Mouse (Mus musculus): ENCODE results near the gene Nelfa. TPM values are rescaled to one million over a fixed set of nuclear protein-coding genes. Genes with fewer than 3 reads are reported as not detected.

Gene Nelfa
- polyA plus RNA-seq, 1 experiment from 2014 or later, result 33.8 TPM

DNA sequence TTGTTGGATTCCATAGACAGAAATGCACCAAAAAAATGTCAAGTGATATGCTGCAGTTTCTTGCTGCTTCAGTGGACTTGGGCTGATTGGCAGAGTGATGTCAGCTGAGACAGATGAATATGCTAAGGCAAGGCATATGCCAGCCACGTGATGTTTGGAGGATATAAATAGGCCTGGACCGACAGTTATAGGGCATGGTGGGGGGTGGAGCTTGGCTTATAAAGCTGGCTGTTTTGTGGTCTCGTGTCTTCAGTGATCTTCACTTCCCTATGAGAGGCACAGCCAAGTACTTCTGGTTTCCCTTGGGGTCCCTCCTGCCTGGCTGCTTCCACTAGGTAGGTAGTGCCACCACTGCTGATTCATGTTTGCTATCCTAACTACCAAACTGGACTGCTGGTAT lies 2.2 kb upstream of the Nelfa start:
- WGBS, result 96% methylated on average over 3 of the region's 3 CpGs
- 0 out of 2 replicates have a peak, but pooled peaks cover 6% of the 10 kb centered on the region for H3K36me3 ChIP-seq
- no peaks in the 10 kb centered on the region for H3K27me3 ChIP-seq (replicated peaks)
- peaks cover 24% of the 10 kb centered on the region for H3K4me1 ChIP-seq
- no peak overlapping the region for H3K4me3 ChIP-seq (replicated peaks)
- no peak overlapping the region for H3K27ac ChIP-seq (replicated peaks)
- no peak for ATAC-seq (ENCODE audit: low FRiP score)
- no peak overlapping the region for H3K9ac ChIP-seq (replicated peaks)
- H3K4me2 ChIP-seq, result no peak overlapping the region
- H3K9me3 ChIP-seq (replicated peaks), result 0 out of 2 replicates have a peak, but pooled peaks cover 3% of the 10 kb centered on the region

DNA sequence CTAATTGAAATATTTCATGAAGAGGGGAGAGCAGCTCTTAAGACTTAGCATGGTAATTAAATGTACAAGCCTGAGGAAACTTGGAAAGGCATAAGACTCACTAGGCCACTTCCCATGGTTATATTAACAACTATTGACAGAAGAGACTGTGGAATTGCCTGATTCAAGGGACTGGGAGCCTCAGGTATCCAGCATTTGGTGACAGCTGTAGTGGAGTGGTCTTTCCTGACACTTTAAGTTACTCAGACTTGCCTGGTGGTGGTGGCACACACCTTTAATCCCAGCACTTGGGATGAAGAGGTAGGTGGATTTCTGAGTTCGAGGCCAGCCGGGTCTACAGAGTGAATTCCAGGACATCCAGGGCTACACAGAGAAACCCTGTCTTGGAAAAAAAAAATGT lies 1.0 kb upstream of the Nelfa start:
- Histone ChIP-seq H3K4me1 (peaks cover 26% of the 10 kb centered on the region), H3K27me3 (replicated peaks) (no peaks in the 10 kb centered on the region), H3K9me3 (replicated peaks) (0 out of 2 replicates have a peak, but pooled peaks cover 2% of the 10 kb centered on the region), H3K4me3 (replicated peaks) (peak overlapping the region; percentile 74; the same call in 1 of the 2 replicates), H3K4me2 (peak overlapping the region; percentile 70), H3K27ac (replicated peaks) (no peak overlapping the region), H3K36me3 (0 out of 2 replicates have a peak, but pooled peaks cover 7% of the 10 kb centered on the region), H3K9ac (replicated peaks) (no peak overlapping the region)
- ATAC-seq (ENCODE audit: low FRiP score), result no peak
- WGBS, result 95% methylated on average over 2 of the region's 2 CpGs

DNA sequence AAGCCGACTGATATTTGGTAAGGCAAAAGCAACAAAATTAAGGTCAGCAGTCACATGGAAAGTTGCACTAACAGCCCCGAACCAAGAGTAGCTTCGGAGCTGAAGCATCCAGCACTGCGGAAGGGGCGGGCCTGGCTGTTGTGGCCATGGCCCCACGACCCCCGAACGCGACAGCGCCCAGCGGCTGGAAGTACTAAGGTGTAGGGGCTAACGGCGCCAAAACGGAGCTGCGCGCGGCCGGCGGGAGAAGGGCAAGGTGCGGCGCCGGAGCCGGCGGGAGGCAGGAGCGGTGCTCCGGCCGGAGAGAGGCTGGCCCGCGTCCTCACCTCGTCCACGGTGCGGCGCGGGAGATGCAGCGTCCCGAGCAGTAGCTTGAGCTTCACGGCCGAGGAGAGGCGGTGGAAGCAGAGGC lies 507 bp downstream of the Nelfa start:
- peak overlapping the region; percentile 93 for H3K27ac ChIP-seq (replicated peaks)
- WGBS, result under 1% methylated on average over 39 of the region's 39 CpGs
- H3K9me3 ChIP-seq (replicated peaks), result no peaks in the 10 kb centered on the region
- H3K4me2 ChIP-seq, result peak overlapping the region; percentile 70
- H3K4me1 ChIP-seq, result peaks cover 26% of the 10 kb centered on the region
- peak overlapping the region; percentile 82 for H3K9ac ChIP-seq (replicated peaks)
- peak; percentile 62 for ATAC-seq (ENCODE audit: low FRiP score)
- no peaks in the 10 kb centered on the region for H3K27me3 ChIP-seq (replicated peaks)
- peak overlapping the region; percentile 74 for H3K4me3 ChIP-seq (replicated peaks)
- 0 out of 2 replicates have a peak, but pooled peaks cover 8% of the 10 kb centered on the region for H3K36me3 ChIP-seq

DNA sequence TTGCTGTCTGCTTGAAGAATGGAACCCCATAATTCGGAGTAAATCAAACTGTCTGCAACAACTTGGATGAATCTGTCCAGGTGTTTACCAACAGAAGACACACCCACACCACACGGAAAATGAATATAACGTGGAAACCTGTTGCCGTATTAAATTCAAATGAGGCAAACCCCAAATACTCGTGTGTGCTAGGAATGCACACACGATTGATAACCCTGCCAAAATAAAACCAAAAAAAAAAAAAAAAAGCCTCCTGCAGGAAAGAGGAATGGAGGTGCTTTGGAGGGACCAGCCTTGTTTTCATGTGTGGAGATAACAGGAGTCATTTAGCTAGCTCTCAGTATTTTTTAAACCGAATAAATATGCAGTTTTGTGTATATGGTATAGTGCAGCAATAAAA lies 1.3 kb downstream of the Nelfa start:
- Histone ChIP-seq H3K27ac (replicated peaks) (no peak overlapping the region), H3K27me3 (replicated peaks) (no peaks in the 10 kb centered on the region), H3K9ac (replicated peaks) (no peak overlapping the region), H3K4me1 (peaks cover 26% of the 10 kb centered on the region), H3K4me2 (peak overlapping the region; percentile 70), H3K4me3 (replicated peaks) (peak overlapping the region; percentile 74), H3K9me3 (replicated peaks) (no peaks in the 10 kb centered on the region), H3K36me3 (peaks cover 10% of the 10 kb centered on the region)
- ATAC-seq (ENCODE audit: low FRiP score), result no peak
- WGBS, result 80% methylated on average over 7 of the region's 7 CpGs

DNA sequence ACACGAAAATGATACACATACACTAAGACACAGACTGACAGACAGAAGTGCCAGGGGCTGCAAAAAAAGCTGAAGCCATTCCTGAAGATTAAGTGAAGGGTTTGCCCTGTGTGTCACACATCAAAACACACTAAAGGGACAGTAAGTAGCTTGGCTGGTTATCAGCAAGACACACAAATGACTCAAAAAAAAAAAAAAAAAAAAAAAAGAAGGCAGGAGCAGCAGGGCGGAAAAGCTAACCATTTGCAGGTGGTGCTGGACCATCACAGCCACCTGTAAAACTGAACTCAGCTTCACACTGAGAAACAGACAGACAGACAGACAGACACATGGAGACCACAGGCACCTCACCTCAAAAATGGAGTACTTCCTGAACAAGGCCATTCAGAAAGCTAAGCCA lies 2.1 kb downstream of the Nelfa start:
- Histone ChIP-seq H3K36me3 (peaks cover 12% of the 10 kb centered on the region), H3K27me3 (replicated peaks) (no peaks in the 10 kb centered on the region), H3K4me1 (peaks cover 26% of the 10 kb centered on the region), H3K4me2 (peak overlapping the region; percentile 70), H3K4me3 (replicated peaks) (no peak overlapping the region; the same call in 1 of the 2 replicates), H3K27ac (replicated peaks) (no peak overlapping the region), H3K9me3 (replicated peaks) (no peaks in the 10 kb centered on the region), H3K9ac (replicated peaks) (no peak overlapping the region)
- ATAC-seq (ENCODE audit: low FRiP score), result no peak
- 92% methylated on average over 2 of the region's 2 CpGs for WGBS

DNA sequence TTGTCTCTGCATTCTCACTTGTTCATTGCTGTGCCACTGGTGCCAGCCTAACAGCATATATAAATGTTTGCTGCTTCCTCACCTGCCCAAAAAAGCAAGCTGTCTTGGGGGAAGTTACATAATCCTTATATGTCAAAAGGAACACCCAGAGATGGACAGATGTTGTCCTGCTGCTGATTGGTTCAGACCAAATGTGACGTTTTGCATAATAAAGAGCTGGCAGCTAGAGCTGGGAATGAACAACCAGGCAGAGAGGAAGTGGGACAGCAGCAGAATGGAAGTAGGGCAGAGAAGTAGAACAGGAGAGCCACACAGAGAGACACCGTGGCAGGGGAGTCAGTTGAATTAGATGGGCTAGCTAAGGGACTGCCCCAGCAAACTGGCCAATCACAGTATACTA lies 3.8 kb downstream of the Nelfa start:
- Histone ChIP-seq H3K9me3 (replicated peaks) (no peaks in the 10 kb centered on the region), H3K36me3 (peaks cover 22% of the 10 kb centered on the region), H3K4me3 (replicated peaks) (no peak overlapping the region), H3K4me2 (no peak overlapping the region), H3K27ac (replicated peaks) (no peak overlapping the region), H3K4me1 (peaks cover 26% of the 10 kb centered on the region), H3K9ac (replicated peaks) (no peak overlapping the region), H3K27me3 (replicated peaks) (no peaks in the 10 kb centered on the region)
- ATAC-seq (ENCODE audit: low FRiP score), result no peak
- 82% methylated on average over 2 of the region's 2 CpGs for WGBS

DNA sequence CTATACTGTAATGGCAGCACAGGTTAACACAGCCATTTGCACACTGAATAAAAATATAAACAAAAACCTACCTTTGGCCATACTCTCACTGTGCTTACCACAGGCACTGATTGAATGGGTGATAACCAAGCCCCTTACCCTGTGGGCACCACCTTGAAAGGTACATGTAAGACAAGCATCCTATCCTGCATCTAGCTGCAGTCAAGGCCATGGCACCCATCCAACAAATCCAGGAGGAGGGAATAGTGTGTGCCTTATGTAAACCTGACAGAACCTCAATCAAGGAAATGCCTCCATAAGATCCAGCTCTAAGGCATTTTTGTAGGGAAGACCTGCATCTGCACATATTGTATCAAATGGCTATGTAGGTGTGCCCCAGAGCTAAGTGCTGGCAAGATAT lies 10.0 kb downstream of the Nelfa start:
- no peak overlapping the region for H3K4me2 ChIP-seq
- peaks cover 36% of the 10 kb centered on the region for H3K36me3 ChIP-seq
- no peak overlapping the region for H3K4me3 ChIP-seq (replicated peaks)
- no peaks in the 10 kb centered on the region for H3K27me3 ChIP-seq (replicated peaks)
- no peak overlapping the region for H3K27ac ChIP-seq (replicated peaks)
- no peaks in the 10 kb centered on the region for H3K9me3 ChIP-seq (replicated peaks)
- no peaks in the 10 kb centered on the region for H3K4me1 ChIP-seq
- no peak overlapping the region for H3K9ac ChIP-seq (replicated peaks)
- ATAC-seq (ENCODE audit: low FRiP score), result no peak

DNA sequence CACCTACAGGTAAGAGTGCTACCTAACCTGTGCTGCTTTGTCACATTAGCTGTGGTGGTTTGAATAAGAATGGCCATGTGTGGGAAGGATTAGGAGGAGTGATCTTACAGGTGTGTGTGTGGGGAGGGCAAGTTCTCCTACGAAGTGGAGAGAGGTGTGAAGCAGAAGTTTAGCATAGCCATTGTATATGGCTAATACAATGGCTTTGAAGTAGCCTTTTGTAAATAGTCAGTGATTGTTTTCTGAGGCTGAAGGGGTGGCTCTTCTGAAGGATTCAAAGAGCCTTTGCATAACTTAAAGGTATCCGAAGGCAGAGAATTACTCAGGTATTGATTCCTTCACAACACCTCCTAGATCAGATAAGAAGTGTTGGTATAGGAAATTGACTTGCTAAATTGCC lies 13.6 kb downstream of the Nelfa start:
- no peak for ATAC-seq (ENCODE audit: low FRiP score)
- Histone ChIP-seq H3K4me2 (no peak overlapping the region), H3K4me1 (no peaks in the 10 kb centered on the region), H3K4me3 (replicated peaks) (no peak overlapping the region), H3K27me3 (replicated peaks) (no peaks in the 10 kb centered on the region), H3K27ac (replicated peaks) (no peak overlapping the region), H3K9me3 (replicated peaks) (no peaks in the 10 kb centered on the region), H3K36me3 (peaks cover 45% of the 10 kb centered on the region), H3K9ac (replicated peaks) (no peak overlapping the region)
- 52% methylated on average over 2 of the region's 2 CpGs for WGBS

DNA sequence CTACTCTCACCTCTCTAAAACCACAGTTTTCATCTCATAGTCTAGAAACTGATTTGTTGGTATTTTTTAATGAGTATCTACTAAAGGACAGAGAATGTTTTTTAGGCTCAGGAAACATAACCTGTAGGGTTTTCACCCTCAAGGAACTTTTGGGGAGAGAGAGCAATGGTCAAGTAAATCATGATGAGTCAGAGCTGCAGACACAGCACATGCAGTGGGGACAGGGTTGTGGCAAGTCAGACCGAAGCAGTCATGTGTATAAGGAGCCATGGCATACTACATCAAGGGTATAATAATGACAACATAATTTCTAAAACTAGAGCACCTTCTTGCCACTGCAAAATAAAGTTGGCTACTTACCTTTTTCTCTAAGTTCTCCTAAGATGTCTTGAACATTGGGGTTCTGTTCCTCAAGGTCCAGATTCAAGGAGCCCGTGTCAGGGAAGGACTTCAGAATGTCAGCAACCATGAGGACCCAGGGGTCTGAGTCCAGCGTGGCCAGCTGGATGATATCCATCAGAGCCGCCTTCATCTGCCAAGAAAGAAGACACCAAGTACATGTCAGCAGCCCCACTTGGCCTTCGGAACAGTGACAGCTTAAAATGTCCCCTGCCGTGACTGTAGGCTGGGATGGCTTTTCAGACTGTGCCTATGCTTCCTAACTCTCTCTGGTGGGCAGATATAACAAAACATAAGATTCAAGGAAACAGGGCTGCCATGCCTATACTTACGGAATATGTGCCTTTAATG lies 14.6 kb downstream of the Nelfa start:
- no peak for ATAC-seq (ENCODE audit: low FRiP score)
- no peaks in the 10 kb centered on the region for H3K4me1 ChIP-seq
- H3K27ac ChIP-seq (replicated peaks), result no peak overlapping the region
- no peaks in the 10 kb centered on the region for H3K27me3 ChIP-seq (replicated peaks)
- no peak overlapping the region for H3K4me3 ChIP-seq (replicated peaks)
- H3K9me3 ChIP-seq (replicated peaks), result no peaks in the 10 kb centered on the region
- H3K36me3 ChIP-seq, result peaks cover 44% of the 10 kb centered on the region
- 91% methylated on average over 7 of the region's 7 CpGs for WGBS
- H3K4me2 ChIP-seq, result no peak overlapping the region
- no peak overlapping the region for H3K9ac ChIP-seq (replicated peaks)

DNA sequence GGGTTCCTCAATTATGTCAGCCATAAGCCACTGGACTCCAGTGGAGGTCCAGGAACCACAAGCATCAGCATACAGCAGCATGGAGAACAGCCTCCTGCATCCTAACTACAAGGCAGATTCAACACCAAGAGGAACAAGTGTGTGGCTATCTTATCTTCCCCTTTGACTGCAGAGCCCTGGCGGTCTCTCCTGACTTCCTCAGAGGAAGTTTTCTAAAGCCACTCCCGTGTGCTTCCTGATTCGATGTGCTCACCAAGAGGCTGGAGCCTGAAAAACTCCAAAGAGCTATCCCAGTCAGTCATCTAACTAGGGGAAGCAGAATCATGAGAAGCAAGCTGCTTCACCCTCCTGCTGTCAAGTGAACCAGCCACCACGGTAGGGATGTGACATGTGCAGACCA lies 15.3 kb downstream of the Nelfa start:
- no peak overlapping the region for H3K4me2 ChIP-seq
- H3K9ac ChIP-seq (replicated peaks), result no peak overlapping the region
- H3K4me1 ChIP-seq, result no peaks in the 10 kb centered on the region
- ATAC-seq (ENCODE audit: low FRiP score), result no peak
- WGBS, result 86% methylated on average over 4 of the region's 4 CpGs
- H3K36me3 ChIP-seq, result peaks cover 46% of the 10 kb centered on the region
- no peak overlapping the region for H3K4me3 ChIP-seq (replicated peaks)
- H3K9me3 ChIP-seq (replicated peaks), result no peaks in the 10 kb centered on the region
- no peaks in the 10 kb centered on the region for H3K27me3 ChIP-seq (replicated peaks)
- no peak overlapping the region for H3K27ac ChIP-seq (replicated peaks)

DNA sequence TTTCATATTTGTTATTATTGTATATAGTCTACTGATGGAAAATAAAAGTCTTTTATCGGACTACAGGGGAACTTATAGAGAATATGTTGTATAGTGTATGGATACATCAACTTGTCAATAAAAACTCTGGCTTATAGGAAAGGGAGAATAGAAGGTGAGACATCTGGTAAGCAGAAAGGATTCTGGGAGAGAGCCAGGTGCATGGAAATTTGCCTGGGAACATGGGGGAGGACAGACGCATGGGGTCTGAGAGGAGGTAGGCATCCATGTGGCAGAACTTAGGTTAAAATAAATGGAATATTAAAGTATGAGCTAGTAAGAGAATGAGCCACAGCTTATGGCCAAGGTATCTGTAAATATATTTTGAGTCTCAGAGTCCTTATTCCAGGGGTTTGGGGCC lies 16.2 kb downstream of the Nelfa start:
- H3K36me3 ChIP-seq, result peaks cover 55% of the 10 kb centered on the region
- H3K4me1 ChIP-seq, result no peaks in the 10 kb centered on the region
- H3K9ac ChIP-seq (replicated peaks), result no peak overlapping the region
- 94% methylated on average over 2 of the region's 2 CpGs for WGBS
- no peak overlapping the region for H3K4me3 ChIP-seq (replicated peaks)
- ATAC-seq (ENCODE audit: low FRiP score), result no peak
- H3K27ac ChIP-seq (replicated peaks), result no peak overlapping the region
- H3K27me3 ChIP-seq (replicated peaks), result no peaks in the 10 kb centered on the region
- H3K9me3 ChIP-seq (replicated peaks), result no peaks in the 10 kb centered on the region
- no peak overlapping the region for H3K4me2 ChIP-seq

DNA sequence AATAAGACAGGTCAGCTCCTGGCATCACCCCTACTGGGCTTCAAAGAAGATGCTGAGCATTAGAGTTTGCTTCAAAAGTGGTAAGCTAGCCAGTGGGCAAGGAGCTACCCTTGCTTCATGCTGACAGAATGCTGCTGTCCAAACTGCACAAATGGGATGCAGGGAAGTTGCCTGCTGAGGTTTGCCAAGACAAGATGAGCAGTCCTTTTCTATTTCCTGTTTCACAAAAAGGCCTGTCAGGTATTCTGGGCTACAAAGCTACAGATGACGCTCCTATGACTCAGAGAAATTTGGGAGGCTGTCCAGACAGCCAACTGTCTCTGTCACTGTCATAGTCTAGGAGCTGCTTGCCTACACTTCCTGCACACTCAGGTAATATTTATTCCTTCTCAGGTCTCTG lies 16.7 kb downstream of the Nelfa start:
- H3K9ac ChIP-seq (replicated peaks), result no peak overlapping the region
- no peaks in the 10 kb centered on the region for H3K4me1 ChIP-seq
- no peak for ATAC-seq (ENCODE audit: low FRiP score)
- H3K27me3 ChIP-seq (replicated peaks), result no peaks in the 10 kb centered on the region
- H3K27ac ChIP-seq (replicated peaks), result no peak overlapping the region
- no peaks in the 10 kb centered on the region for H3K9me3 ChIP-seq (replicated peaks)
- peaks cover 55% of the 10 kb centered on the region for H3K36me3 ChIP-seq
- H3K4me3 ChIP-seq (replicated peaks), result no peak overlapping the region
- no peak overlapping the region for H3K4me2 ChIP-seq
- WGBS, result 98% methylated on average over 1 of the region's 1 CpGs
